Mouse (Mus musculus) ES-E14 (cell line): Measurements from ENCODE around the gene Efemp2.

ENCODE experiments used
- CHD2 ChIP-seq: IDR thresholded peaks from 2 replicates; pipeline ENCODE4 v1.6.1; 2014; ENCODE audit warnings: mild to moderate bottlenecking, low read depth, low read length, inconsistent platforms
- HCFC1 ChIP-seq: IDR thresholded peaks from 2 replicates; pipeline ENCODE4 v1.6.1; 2012; ENCODE audit warnings: low read length, inconsistent platforms, borderline replicate concordance; ENCODE audit not compliant: insufficient read depth
- ZC3H11A ChIP-seq: IDR thresholded peaks from 2 replicates; pipeline ENCODE4 v1.6.1; 2012; ENCODE audit warnings: low read depth, mild to moderate bottlenecking, inconsistent platforms, low read length, borderline replicate concordance

- TF ChIP-seq CHD2 (no peak), ZC3H11A (no peak), HCFC1 (no peak)
Observed at GRCm38 (mm10) chr19:5451766-5452165, 22.0 kb upstream of the Efemp2 start.
